Mouse (Mus musculus) CH12.LX (cell line): ENCODE measurements around the gene Gm45521. TPM values are rescaled to one million over a fixed set of nuclear protein-coding genes. Genes with fewer than 3 reads are reported as not detected.

Source experiments
- DNase-seq: peaks from one replicate; pipeline ENCODE4 v3.0.0-alpha.2; 2013; ENCODE audit errors: extremely low read depth
- H3K27ac ChIP-seq: 2 replicates; pipeline ENCODE4 v1.5.1; 2012; ENCODE audit warnings: low read depth, mild to moderate bottlenecking, control low read depth, moderate library complexity; ENCODE audit not compliant: insufficient read depth
- H3K27me3 ChIP-seq: replicated peaks from 2 replicates; pipeline ENCODE3; 2012; ENCODE audit warnings: inconsistent platforms
- H3K36me3 ChIP-seq, 2 experiments: replicated peaks in 1 of 2; 2 replicates each; pipeline versions ENCODE3 to v1.6.1; 2012; ENCODE audit warnings: inconsistent platforms in 1 of 2, low read length in 1 of 2, mild to moderate bottlenecking in 1 of 2, mixed read lengths in 1 of 2, moderate library complexity in 1 of 2; ENCODE audit not compliant: control insufficient read depth in 1 of 2, insufficient read depth in 1 of 2
- H3K4me1 ChIP-seq, 2 experiments: 2 replicates each; pipeline ENCODE4 v1.6.1; 2012; ENCODE audit warnings: inconsistent platforms in 1 of 2, moderate library complexity in 1 of 2; ENCODE audit not compliant: insufficient read depth in 2 of 2, control insufficient read depth in 1 of 2
- H3K4me2 ChIP-seq: 2 replicates; pipeline ENCODE4 v1.6.1; 2012; ENCODE audit warnings: low read depth, mild to moderate bottlenecking, control low read depth; ENCODE audit not compliant: poor library complexity, insufficient read depth, severe bottlenecking
- H3K4me3 ChIP-seq, 3 experiments: fragments of 150-350 bp in 1 of 3; sonication (generic) in 1 of 3; replicated peaks in 1 of 3; 2 replicates each; pipeline versions ENCODE3 to v1.5.1; 2011 to 2012; ENCODE audit warnings: low read depth in 2 of 3, low read length in 2 of 3, mild to moderate bottlenecking in 2 of 3, moderate library complexity in 2 of 3, control low read depth in 1 of 3, improper control_type of control experiment in 1 of 3, inconsistent platforms in 1 of 3, mixed read lengths in 1 of 3; ENCODE audit not compliant: poor library complexity in 1 of 3
- H3K79me2 ChIP-seq: replicated peaks from 2 replicates; pipeline ENCODE4 v1.6.1; 2012; ENCODE audit warnings: mild to moderate bottlenecking, moderate library complexity; ENCODE audit not compliant: control insufficient read depth, poor library complexity, insufficient read depth, severe bottlenecking; ENCODE audit errors: extremely low read depth
- H3K9ac ChIP-seq: 2 replicates; pipeline ENCODE4 v1.6.1; 2012; ENCODE audit warnings: low read depth, mild to moderate bottlenecking, control low read depth, moderate library complexity; ENCODE audit not compliant: insufficient read depth
- H3K9me3 ChIP-seq: replicated peaks from 2 replicates; pipeline ENCODE3; 2012; ENCODE audit warnings: low read length, inconsistent platforms, mixed read lengths
- BHLHE40 ChIP-seq: IDR thresholded peaks from 2 replicates; pipeline ENCODE4 v1.6.1; 2011; ENCODE audit warnings: mild to moderate bottlenecking, low read depth, low read length, improper control_type of control experiment
- CHD1 ChIP-seq: IDR thresholded peaks from 2 replicates; pipeline ENCODE4 v1.6.1; 2012; ENCODE audit warnings: low read depth, low read length, improper control_type of control experiment, inconsistent platforms
- CTCF ChIP-seq, 2 experiments: IDR thresholded peaks in 1 of 2; conservative IDR thresholded peaks in 1 of 2; 2 replicates each; pipeline ENCODE4 v1.5.1; 2011 to 2012; ENCODE audit warnings: low read depth in 2 of 2, low read length in 2 of 2, improper control_type of control experiment in 1 of 2, inconsistent platforms in 1 of 2, mild to moderate bottlenecking in 1 of 2, moderate library complexity in 1 of 2
- E2F4 ChIP-seq: IDR thresholded peaks from 2 replicates; pipeline ENCODE4 v1.6.1; 2011; ENCODE audit warnings: low read depth, low read length, improper control_type of control experiment; ENCODE audit not compliant: insufficient replicate concordance
- EP300 ChIP-seq: IDR thresholded peaks from 2 replicates; pipeline ENCODE4 v1.6.1; 2011; ENCODE audit warnings: low read length, improper control_type of control experiment
- ETS1 ChIP-seq: conservative IDR thresholded peaks from 2 replicates; pipeline ENCODE4 v1.6.1; 2012; ENCODE audit warnings: low read depth, mild to moderate bottlenecking, inconsistent platforms, low read length, improper control_type of control experiment, moderate library complexity
- IRF4 ChIP-seq: IDR thresholded peaks from 2 replicates; pipeline ENCODE4 v1.6.1; 2014; ENCODE audit warnings: low read depth, mild to moderate bottlenecking, inconsistent platforms, low read length, improper control_type of control experiment
- JUN ChIP-seq: IDR thresholded peaks from 2 replicates; pipeline ENCODE4 v1.6.1; 2011; ENCODE audit warnings: low read depth, mild to moderate bottlenecking, low read length, improper control_type of control experiment, moderate library complexity; ENCODE audit not compliant: insufficient read depth
- MAFK ChIP-seq: IDR thresholded peaks from 2 replicates; pipeline ENCODE4 v1.6.1; 2011; ENCODE audit warnings: low read length, improper control_type of control experiment; ENCODE audit not compliant: insufficient replicate concordance
- MAZ ChIP-seq: IDR thresholded peaks from 2 replicates; pipeline ENCODE4 v1.6.1; 2012; ENCODE audit warnings: low read depth, mild to moderate bottlenecking, inconsistent platforms, low read length, improper control_type of control experiment, moderate library complexity
- MEF2A ChIP-seq: IDR thresholded peaks from 2 replicates; pipeline ENCODE4 v1.6.1; 2014; ENCODE audit warnings: low read depth, mild to moderate bottlenecking, inconsistent platforms, low read length, improper control_type of control experiment, borderline replicate concordance
- MXI1 ChIP-seq: IDR thresholded peaks from 2 replicates; pipeline ENCODE4 v1.6.1; 2011; ENCODE audit warnings: mild to moderate bottlenecking, low read depth, low read length, improper control_type of control experiment
- NELFE ChIP-seq: IDR thresholded peaks from 2 replicates; pipeline ENCODE4 v1.6.1; 2011; ENCODE audit warnings: low read depth, low read length, improper control_type of control experiment
- POLR2AphosphoS2 ChIP-seq: IDR thresholded peaks from 2 replicates; pipeline ENCODE4 v1.6.1; 2011; ENCODE audit warnings: low read depth, low read length, improper control_type of control experiment
- RAD21 ChIP-seq: IDR thresholded peaks from 2 replicates; pipeline ENCODE4 v1.6.1; 2011; ENCODE audit warnings: low read depth, mild to moderate bottlenecking, low read length, improper control_type of control experiment, moderate library complexity
- RCOR1 ChIP-seq: conservative IDR thresholded peaks from 2 replicates; pipeline ENCODE4 v1.6.1; 2012; ENCODE audit warnings: low read depth, mild to moderate bottlenecking, inconsistent platforms, low read length, improper control_type of control experiment
- TBP ChIP-seq: conservative IDR thresholded peaks from 2 replicates; pipeline ENCODE4 v1.6.1; 2011; ENCODE audit warnings: low read depth, low read length, improper control_type of control experiment
- TCF12 ChIP-seq: IDR thresholded peaks from 2 replicates; pipeline ENCODE4 v1.6.1; 2014; ENCODE audit warnings: low read depth, mild to moderate bottlenecking, inconsistent platforms, low read length, improper control_type of control experiment
- UBTF ChIP-seq: IDR thresholded peaks from 2 replicates; pipeline ENCODE4 v1.6.1; 2012; ENCODE audit warnings: low read depth, mild to moderate bottlenecking, inconsistent platforms, low read length, improper control_type of control experiment, moderate library complexity
- USF1 ChIP-seq: IDR thresholded peaks from 2 replicates; pipeline ENCODE4 v1.6.1; 2014; ENCODE audit warnings: low read depth, mild to moderate bottlenecking, inconsistent platforms, low read length, improper control_type of control experiment
- ZC3H11A ChIP-seq: IDR thresholded peaks from 2 replicates; pipeline ENCODE4 v1.6.1; 2012; ENCODE audit warnings: low read depth, mild to moderate bottlenecking, inconsistent platforms, low read length, improper control_type of control experiment
- ZKSCAN1 ChIP-seq: IDR thresholded peaks from 2 replicates; pipeline ENCODE4 v1.6.1; 2012; ENCODE audit warnings: low read depth, inconsistent platforms, low read length, improper control_type of control experiment, borderline replicate concordance
- ZMIZ1 ChIP-seq: IDR thresholded peaks from 2 replicates; pipeline ENCODE4 v1.6.1; 2012; ENCODE audit warnings: low read depth, mild to moderate bottlenecking, inconsistent platforms, low read length, improper control_type of control experiment
- dilution Hi-C: fragments of 300-500 bp; cut with MboI; formaldehyde crosslinking; loops from 2 replicates; pipeline ENCODE4 v1.14.3; 2020; ENCODE audit warnings: low sequenced_read_pairs; ENCODE audit not compliant: extremely low pct_unique_long_range_greater_than_20kb, extremely low pct_ligation_motif_present
- in situ Hi-C: fragments of 300-500 bp; cut with MboI; formaldehyde crosslinking; loops from 3 replicates; pipeline ENCODE4 v1.14.3; 2019; ENCODE audit warnings: low sequenced_read_pairs, low pct_ligation_motif_present, low pct_unique_long_range_greater_than_20kb, mixed read lengths
- polyA plus RNA-seq: library from polyadenylated mRNA; unstranded; fragments of >175 nt; gene quantifications from 2 replicates; pipeline ENCODE4 v1.2.1, GENCODE M21; 2012; ENCODE audit warnings: low read depth; ENCODE audit not compliant: insufficient read length
- total RNA-seq, 2 experiments: library from RNA; depleted of rRNA; stranded (reverse); fragments of 300-350 nt in 1 of 2; fragments of >200 nt in 1 of 2; gene quantifications; 2 replicates each; pipeline ENCODE4 v1.2.3; 2012 to 2014

The Gm45521 gene
- total and polyA plus RNA-seq, 3 experiments = not detected

DNA sequence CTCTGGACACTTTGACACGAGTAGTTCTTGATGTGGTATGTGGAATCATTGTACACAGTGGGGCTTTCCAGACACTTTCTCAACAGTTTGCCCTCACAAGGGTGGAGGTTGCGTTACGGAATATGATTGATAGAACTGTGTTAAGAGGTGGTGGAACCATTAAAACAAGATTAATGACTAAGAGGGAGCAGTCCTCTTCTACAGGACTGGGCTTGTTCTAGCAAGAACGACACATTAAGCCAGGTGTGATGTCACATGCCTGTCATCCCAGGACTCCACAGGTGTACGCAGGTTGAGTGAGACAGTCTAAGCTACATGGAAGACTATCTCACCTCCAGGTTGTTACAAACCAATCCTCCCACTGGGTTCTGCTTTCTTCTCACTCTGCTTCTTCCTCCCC is 42.3 kb downstream of the Gm45521 start:
- peaks cover 8% of the 10 kb centered on the region for H3K27me3 ChIP-seq
- no peak for TF ChIP-seq POLR2AphosphoS2
- TF ChIP-seq TBP = no peak
- no peak for TF ChIP-seq MXI1
- TF ChIP-seq NELFE = no peak
- no peak for TF ChIP-seq CTCF (conservative IDR thresholded peaks at IDR 0.05 in 1 of 2, IDR thresholded peaks at IDR 0.05 in 1 of 2; ENCODE audit: low read depth in 2 of 2, low read length in 2 of 2)
- no peak for TF ChIP-seq ZMIZ1
- no peak for TF ChIP-seq BHLHE40
- in situ Hi-C loops = loop anchor here (10.0 kb wide), 2 partner anchors 175 to 185 kb away; partner anchors contain the start of genes Flnb and Pdhb
- no peak overlapping the region for H3K4me2 ChIP-seq
- H3K9me3 ChIP-seq = no peaks in the 10 kb centered on the region
- H3K4me1 ChIP-seq = peaks cover 26 to 51% of the 10 kb centered on the region in 2 experiments
- no peak overlapping the region for H3K9ac ChIP-seq
- no peaks in the 10 kb centered on the region for H3K36me3 ChIP-seq
- H3K79me2 ChIP-seq = peaks cover 3% of the 10 kb centered on the region; the same call in 1 of the 2 replicates
- no peak overlapping the region for H3K4me3 ChIP-seq
- dilution Hi-C loops = no loop called here
- DNase-seq = no peak
- H3K27ac ChIP-seq = no peak overlapping the region

DNA sequence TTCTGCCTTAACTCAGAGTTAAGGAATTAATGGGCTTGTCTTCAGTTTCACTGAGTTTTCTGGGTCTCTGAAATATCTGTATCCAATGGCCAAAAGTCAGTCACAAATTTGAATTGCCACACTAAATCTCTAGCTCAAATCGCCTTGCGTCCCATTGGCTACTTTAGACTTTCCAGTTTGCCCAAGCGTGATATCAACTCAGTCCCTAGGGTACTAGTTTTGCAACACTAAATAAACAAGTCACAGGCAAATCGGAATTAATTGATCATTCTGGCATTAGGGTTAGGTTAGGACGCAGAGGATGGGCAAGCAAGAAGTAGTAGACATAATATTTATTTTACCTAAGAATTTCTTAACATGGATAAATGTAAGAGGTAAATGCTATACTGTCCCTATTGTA is 43.2 kb downstream of the Gm45521 start:
- H3K27me3 ChIP-seq = peaks cover 8% of the 10 kb centered on the region
- H3K4me3 ChIP-seq = no peak overlapping the region
- in situ Hi-C loops = loop anchor here (5.0 kb wide), 2 partner anchors 38 to 42 kb away; no protein-coding TSS in a partner anchor
- H3K4me1 ChIP-seq = peaks cover 22 to 52% of the 10 kb centered on the region in 2 experiments
- no peaks in the 10 kb centered on the region for H3K36me3 ChIP-seq
- H3K27ac ChIP-seq = no peak overlapping the region
- H3K79me2 ChIP-seq = peaks cover 3% of the 10 kb centered on the region; the same call in 1 of the 2 replicates
- no peak overlapping the region for H3K4me2 ChIP-seq
- H3K9ac ChIP-seq = no peak overlapping the region
- no peak for TF ChIP-seq ZMIZ1
- no peak for TF ChIP-seq MEF2A
- TF ChIP-seq BHLHE40 = no peak
- TF ChIP-seq MAFK = no peak
- TF ChIP-seq UBTF = no peak
- DNase-seq = no peak
- H3K9me3 ChIP-seq = no peaks in the 10 kb centered on the region
- dilution Hi-C loops = no loop called here

DNA sequence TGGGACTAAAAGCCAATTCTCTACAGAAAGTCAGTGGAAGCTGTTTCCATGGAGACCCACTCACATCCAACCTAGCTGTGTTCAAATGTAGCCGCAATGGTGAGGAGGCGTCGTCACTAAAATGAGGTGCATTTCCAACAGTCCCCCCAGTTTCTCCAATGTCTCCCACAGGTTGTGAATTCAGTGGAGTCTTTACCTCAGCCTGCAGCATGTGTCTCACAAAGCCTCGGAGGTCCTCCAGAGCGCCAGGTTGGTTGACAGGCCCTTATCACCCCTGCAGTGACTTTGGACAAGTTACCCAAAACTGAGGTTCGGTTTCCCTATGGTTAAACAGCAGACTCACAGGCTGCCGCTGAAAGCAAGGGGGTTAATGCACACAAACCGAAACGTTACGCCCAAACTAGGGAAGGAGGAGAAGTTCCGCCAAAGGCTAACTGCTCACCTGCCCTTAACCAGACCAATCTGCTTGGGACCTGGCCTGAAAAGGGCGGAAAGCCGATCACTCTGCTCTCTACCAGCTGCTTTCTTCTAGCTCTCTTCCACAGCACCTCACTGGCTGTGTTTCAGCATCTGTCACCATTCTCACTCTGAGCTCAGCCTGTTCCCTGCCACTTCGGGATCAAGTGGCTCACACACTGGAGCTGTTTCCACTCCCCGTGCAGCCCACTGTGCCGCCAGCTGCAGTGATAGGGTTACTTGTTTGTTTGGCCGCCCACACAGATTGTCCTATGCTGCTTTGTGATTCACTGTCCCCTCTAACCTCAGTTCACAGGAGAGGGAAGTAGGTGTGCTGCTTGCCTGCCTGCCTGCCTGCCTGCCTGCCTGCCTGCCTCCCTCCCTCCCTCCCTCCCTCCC is 44.0 kb downstream of the Gm45521 start:
- Histone ChIP-seq H3K4me1 (peaks cover 19 to 50% of the 10 kb centered on the region in 2 experiments), H3K36me3 (peaks cover 0 to 2% of the 10 kb centered on the region in 2 experiments), H3K4me2 (no peak overlapping the region), H3K27ac (no peak overlapping the region), H3K27me3 (peaks cover 8% of the 10 kb centered on the region), H3K9ac (no peak overlapping the region), H3K4me3 (no peak overlapping the region), H3K9me3 (no peaks in the 10 kb centered on the region), H3K79me2 (peaks cover 3% of the 10 kb centered on the region; the same call in 1 of the 2 replicates)
- dilution Hi-C loops = no loop called here
- DNase-seq = no peak
- in situ Hi-C loops = loop anchor here (5.0 kb wide), 2 partner anchors 39 to 41 kb away; no protein-coding TSS in a partner anchor
- TF ChIP-seq CTCF (conservative IDR thresholded peaks at IDR 0.05 in 1 of 2, IDR thresholded peaks at IDR 0.05 in 1 of 2; ENCODE audit: low read depth in 2 of 2, low read length in 2 of 2) = no peak
- TF ChIP-seq USF1 = no peak
- no peak for TF ChIP-seq POLR2AphosphoS2
- no peak for TF ChIP-seq RCOR1
- TF ChIP-seq EP300 = no peak
- TF ChIP-seq JUN = no peak
- no peak for TF ChIP-seq MXI1
- no peak for TF ChIP-seq RAD21
- no peak for TF ChIP-seq TCF12
- TF ChIP-seq ETS1 = no peak
- no peak for TF ChIP-seq ZKSCAN1
- no peak for TF ChIP-seq E2F4
- no peak for TF ChIP-seq MAZ
- no peak for TF ChIP-seq ZC3H11A
- TF ChIP-seq IRF4 = no peak
- TF ChIP-seq CHD1 = no peak
